Mouse (Mus musculus) forebrain, embryonic 11.5 days (tissue): ENCODE measurements at regions not wholly inside any gene's neighbourhood (a gene's known extent, or its start where the extent isn't known, plus 50 kb on each side); places are given as distances from the start of the nearest gene placed in this dataset.

Experiments
- ATAC-seq: fragments of 200-750 bp; cut with Nextera tagmentation; replicated peaks from 2 replicates; pipeline ENCODE4 v1.8.0; 2017; ENCODE audit warnings: moderate TSS enrichment; ENCODE audit not compliant: low FRiP score
- DNase-seq: peaks from one replicate; pipeline ENCODE4 v3.0.0-alpha.2; 2017; ENCODE audit warnings: low spot score
- H3K27ac ChIP-seq: fragments of 300-500 bp; sonication (generic); 2 replicates; pipeline ENCODE4 v1.5.1; 2014; ENCODE audit warnings: low read depth, low read length
- H3K27me3 ChIP-seq: fragments of 300-500 bp; sonication (generic); 2 replicates; pipeline ENCODE4 v1.6.1; 2014; ENCODE audit warnings: mild to moderate bottlenecking, low read length, mixed read lengths; ENCODE audit not compliant: control insufficient read depth, insufficient read depth
- H3K36me3 ChIP-seq: fragments of 300-500 bp; sonication (generic); 2 replicates; pipeline ENCODE4 v1.6.1; 2014; ENCODE audit warnings: mild to moderate bottlenecking, low read length, moderate library complexity, mixed read lengths; ENCODE audit not compliant: control insufficient read depth, insufficient read depth
- H3K4me1 ChIP-seq: fragments of 300-500 bp; sonication (generic); replicated peaks from 2 replicates; pipeline ENCODE4 v1.6.1; 2014; ENCODE audit warnings: low read length, mixed read lengths; ENCODE audit not compliant: control insufficient read depth, insufficient read depth
- H3K4me2 ChIP-seq: fragments of 300-500 bp; sonication (generic); 2 replicates; pipeline ENCODE4 v1.6.1; 2014; ENCODE audit warnings: low read depth, mild to moderate bottlenecking, low read length, moderate library complexity, mixed read lengths; ENCODE audit not compliant: severe bottlenecking
- H3K4me3 ChIP-seq: fragments of 300-500 bp; sonication (generic); 2 replicates; pipeline ENCODE4 v1.5.1; 2014; ENCODE audit warnings: low read depth, low read length
- H3K9ac ChIP-seq: fragments of 300-500 bp; sonication (generic); 2 replicates; pipeline ENCODE4 v1.6.1; 2014; ENCODE audit warnings: low read length
- H3K9me3 ChIP-seq: fragments of 300-500 bp; sonication (generic); 2 replicates; pipeline ENCODE4 v1.6.1; 2016; ENCODE audit warnings: low read length, mixed read lengths; ENCODE audit not compliant: control insufficient read depth
- WGBS: fragments of 180-500 bp; shearing (Covaris S2); extraction: QIAGEN DNeasy Blood & Tissue Kit; methylation state at CpG from one replicate; pipeline ENCODE4 v1.1.7; 2014; 5-methylcytosine and 5-hydroxymethylcytosine counted together

GRCm38 (mm10) chr9:97226074-97226473, 115.1 kb upstream of the Slc25a36 start:
- Histone ChIP-seq H3K4me1 (peaks cover 3% of the 10 kb centered on the region; the same call in 1 of the 2 replicates), H3K9ac (no peak overlapping the region), H3K4me2 (no peak overlapping the region), H3K27me3 (no peaks in the 10 kb centered on the region), H3K27ac (no peak overlapping the region), H3K9me3 (no peaks in the 10 kb centered on the region), H3K36me3 (no peaks in the 10 kb centered on the region), H3K4me3 (no peak overlapping the region)
- WGBS, result 86% methylated on average over 5 of the region's 5 CpGs
- no peak for DNase-seq
- no peak for ATAC-seq

GRCm38 (mm10) chr9:97224549-97224948, 113.6 kb upstream of the Slc25a36 start:
- WGBS, result 25% methylated on average over 5 of the region's 7 CpGs
- Histone ChIP-seq H3K4me1 (peaks cover 3% of the 10 kb centered on the region; the same call in 1 of the 2 replicates), H3K27me3 (no peaks in the 10 kb centered on the region), H3K27ac (no peak overlapping the region), H3K4me2 (no peak overlapping the region), H3K36me3 (no peaks in the 10 kb centered on the region), H3K9me3 (no peaks in the 10 kb centered on the region), H3K9ac (no peak overlapping the region), H3K4me3 (no peak overlapping the region)
- DNase-seq (no peak), ATAC-seq (no peak)

GRCm38 (mm10) chr9:97214806-97215205, 103.8 kb upstream of the Slc25a36 start:
- WGBS, result 33% methylated on average over 2 of the region's 2 CpGs
- no peak overlapping the region for H3K27ac ChIP-seq
- no peak for DNase-seq

GRCm38 (mm10) chr9:97190321-97190860, 79.4 kb upstream of the Slc25a36 start:
- ATAC-seq (no peak), DNase-seq (no peak)
- no peak overlapping the region for H3K4me2 ChIP-seq
- no peak overlapping the region for H3K9ac ChIP-seq
- no peaks in the 10 kb centered on the region for H3K27me3 ChIP-seq
- no peak overlapping the region for H3K27ac ChIP-seq
- H3K4me1 ChIP-seq, result no peaks in the 10 kb centered on the region
- 80% methylated on average over 14 of the region's 14 CpGs for WGBS
- H3K36me3 ChIP-seq, result no peaks in the 10 kb centered on the region
- no peaks in the 10 kb centered on the region for H3K9me3 ChIP-seq
- H3K4me3 ChIP-seq, result no peak overlapping the region

More at GRCm38 (mm10) chr9:97214806-97215205, 103.8 kb upstream of the Slc25a36 start:
- H3K9ac ChIP-seq, result no peak overlapping the region
- H3K27me3 ChIP-seq, result no peaks in the 10 kb centered on the region
- ATAC-seq, result no peak
- no peaks in the 10 kb centered on the region for H3K36me3 ChIP-seq
- no peaks in the 10 kb centered on the region for H3K9me3 ChIP-seq
- H3K4me2 ChIP-seq, result no peak overlapping the region
- no peak overlapping the region for H3K4me3 ChIP-seq
- H3K4me1 ChIP-seq, result no peaks in the 10 kb centered on the region

GRCm38 (mm10) chr9:97189646-97190045, 78.7 kb upstream of the Slc25a36 start:
- no peaks in the 10 kb centered on the region for H3K27me3 ChIP-seq
- H3K36me3 ChIP-seq, result no peaks in the 10 kb centered on the region
- H3K27ac ChIP-seq, result no peak overlapping the region
- no peak for ATAC-seq
- no peak overlapping the region for H3K9ac ChIP-seq
- H3K4me2 ChIP-seq, result no peak overlapping the region
- no peak for DNase-seq
- H3K4me3 ChIP-seq, result no peak overlapping the region
- H3K4me1 ChIP-seq, result no peaks in the 10 kb centered on the region
- WGBS, result 95% methylated on average over 4 of the region's 4 CpGs
- H3K9me3 ChIP-seq, result no peaks in the 10 kb centered on the region

GRCm38 (mm10) chr9:97188616-97189330, 77.8 kb upstream of the Slc25a36 start:
- 86% methylated on average over 7 of the region's 7 CpGs for WGBS
- no peak overlapping the region for H3K4me3 ChIP-seq
- ATAC-seq, result no peak
- H3K27me3 ChIP-seq, result no peaks in the 10 kb centered on the region
- H3K36me3 ChIP-seq, result no peaks in the 10 kb centered on the region
- no peak for DNase-seq
- H3K9me3 ChIP-seq, result no peaks in the 10 kb centered on the region
- H3K9ac ChIP-seq, result no peak overlapping the region
- no peak overlapping the region for H3K4me2 ChIP-seq
- no peak overlapping the region for H3K27ac ChIP-seq
- H3K4me1 ChIP-seq, result no peaks in the 10 kb centered on the region

- 78% methylated on average over 5 of the region's 5 CpGs for WGBS
- ATAC-seq (no peak), DNase-seq (no peak)
- Histone ChIP-seq H3K27ac (no peak overlapping the region), H3K9me3 (no peaks in the 10 kb centered on the region), H3K9ac (no peak overlapping the region), H3K27me3 (no peaks in the 10 kb centered on the region), H3K4me1 (no peaks in the 10 kb centered on the region), H3K36me3 (no peaks in the 10 kb centered on the region), H3K4me2 (no peak overlapping the region), H3K4me3 (no peak overlapping the region)
Observed at GRCm38 (mm10) chr9:97173230-97173951, 62.4 kb upstream of the Slc25a36 start.

- Histone ChIP-seq H3K9ac (no peak overlapping the region), H3K27me3 (no peaks in the 10 kb centered on the region), H3K9me3 (no peaks in the 10 kb centered on the region), H3K4me1 (no peaks in the 10 kb centered on the region), H3K36me3 (no peaks in the 10 kb centered on the region), H3K4me2 (no peak overlapping the region), H3K4me3 (no peak overlapping the region), H3K27ac (no peak overlapping the region)
- ATAC-seq (no peak), DNase-seq (no peak)
- 13% methylated on average over 3 of the region's 3 CpGs for WGBS
Observed at GRCm38 (mm10) chr9:97172075-97172474, 61.1 kb upstream of the Slc25a36 start.
